Mouse (Mus musculus): ENCODE results near the gene Sucla2.

DNA sequence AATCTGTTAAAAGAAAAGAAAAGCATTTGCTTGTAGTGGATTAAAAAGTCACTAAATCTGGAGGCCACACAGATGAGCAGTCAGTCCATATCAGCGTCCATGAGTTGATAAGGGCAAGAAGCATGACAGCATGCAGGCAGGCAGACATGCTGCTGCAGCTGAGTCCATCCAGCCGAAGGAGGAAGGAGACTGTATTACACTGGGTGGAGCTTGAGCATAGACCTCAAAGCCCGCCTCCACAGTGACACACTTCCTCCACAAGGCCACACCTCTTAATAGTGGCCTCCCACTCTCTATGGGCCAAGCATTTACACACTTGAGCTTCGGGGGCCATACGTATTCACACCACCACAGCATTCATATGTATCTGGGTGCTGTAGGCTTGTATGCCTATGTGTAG is 48.9 kb downstream of the Sucla2 start:
- no peak for TF ChIP-seq CTCF (IDR thresholded peaks at IDR 0.05; ENCODE audit: low read depth, low read length)
- TF ChIP-seq POLR2AphosphoS5 (IDR thresholded peaks at IDR 0.05; ENCODE audit: insufficient replicate concordance, low read depth, low read length) = no peak
- no peak for TF ChIP-seq GATA1 (IDR thresholded peaks at IDR 0.05; ENCODE audit: borderline replicate concordance, low read length)
